Mouse (Mus musculus) limb, embryonic 11.5 days (tissue): Measurements from ENCODE around the gene Enho. TPM values are rescaled to one million over a fixed set of nuclear protein-coding genes. Genes with fewer than 3 reads are reported as not detected.
A peak's percentile ranks its signal among the peaks of the same experiment; 100 is the strongest.

Experiments
- ATAC-seq: fragments of 200-750 bp; cut with Nextera tagmentation; 2 replicates; pipeline ENCODE4 v1.8.0; 2017; ENCODE audit warnings: low read depth; ENCODE audit not compliant: insufficient number of reproducible peaks, low FRiP score, low TSS enrichment
- DNase-seq: peaks from one replicate; pipeline ENCODE4 v3.0.0-alpha.2; 2015; ENCODE audit warnings: low spot score
- H3K27ac ChIP-seq: fragments of 300-500 bp; sonication (generic); replicated peaks from 2 replicates; pipeline ENCODE4 v1.5.1; 2014; ENCODE audit warnings: low read depth, mild to moderate bottlenecking, low read length
- H3K27me3 ChIP-seq: fragments of 300-500 bp; sonication (generic); 2 replicates; pipeline ENCODE4 v1.6.1; 2014; ENCODE audit warnings: mild to moderate bottlenecking, low read length, mixed read lengths; ENCODE audit not compliant: control insufficient read depth, insufficient read depth
- H3K36me3 ChIP-seq: fragments of 300-500 bp; sonication (generic); 2 replicates; pipeline ENCODE4 v1.6.1; 2014; ENCODE audit warnings: mild to moderate bottlenecking, low read length, moderate library complexity, mixed read lengths; ENCODE audit not compliant: control insufficient read depth, insufficient read depth
- H3K4me1 ChIP-seq: fragments of 300-500 bp; sonication (generic); 2 replicates; pipeline ENCODE4 v1.6.1; 2014; ENCODE audit warnings: low read length, mixed read lengths; ENCODE audit not compliant: control insufficient read depth, insufficient read depth
- H3K4me2 ChIP-seq: fragments of 300-500 bp; sonication (generic); 2 replicates; pipeline ENCODE4 v1.6.1; 2014; ENCODE audit warnings: low read depth, mild to moderate bottlenecking, moderate library complexity; ENCODE audit not compliant: severe bottlenecking
- H3K4me3 ChIP-seq: fragments of 300-500 bp; sonication (generic); 2 replicates; pipeline ENCODE4 v1.5.1; 2014; ENCODE audit warnings: low read depth, low read length
- H3K9ac ChIP-seq: fragments of 300-500 bp; sonication (generic); 2 replicates; pipeline ENCODE4 v1.6.1; 2014; ENCODE audit warnings: mild to moderate bottlenecking, low read length
- H3K9me3 ChIP-seq: fragments of 300-500 bp; sonication (generic); 2 replicates; pipeline ENCODE4 v1.6.1; 2016; ENCODE audit warnings: low read length; ENCODE audit not compliant: control insufficient read depth
- WGBS: fragments of 180-500 bp; shearing (Covaris S2); extraction: QIAGEN DNeasy Blood & Tissue Kit; methylation state at CpG from one replicate; pipeline ENCODE4 v1.1.7; 2014; 5-methylcytosine and 5-hydroxymethylcytosine counted together
- polyA plus RNA-seq: library from polyadenylated mRNA; unstranded; fragments of >200 nt; fragmentation: Nextera tagmentation; extraction: Ambion mirVana; gene quantifications from 2 replicates; pipeline ENCODE4 v1.2.1, GENCODE M21; 2014

Enho gene
- polyA plus RNA-seq, 1 experiment from 2014 or later: 20.8 TPM

- Histone ChIP-seq H3K9ac (no peak overlapping the region), H3K4me1 (peaks cover 47% of the 10 kb centered on the region), H3K9me3 (no peaks in the 10 kb centered on the region), H3K4me3 (no peak overlapping the region), H3K27me3 (peaks cover 9% of the 10 kb centered on the region; the same call in 1 of the 2 replicates), H3K36me3 (no peaks in the 10 kb centered on the region; the same call in 1 of the 2 replicates), H3K27ac (no peak overlapping the region), H3K4me2 (no peak overlapping the region)
- ATAC-seq (no peak), DNase-seq (no peak)
- WGBS: 63% methylated on average over 8 of the region's 8 CpGs
These were observed 4.9 kb downstream of the Enho start for GRCm38 (mm10) chr4:41635224-41635623.

DNA sequence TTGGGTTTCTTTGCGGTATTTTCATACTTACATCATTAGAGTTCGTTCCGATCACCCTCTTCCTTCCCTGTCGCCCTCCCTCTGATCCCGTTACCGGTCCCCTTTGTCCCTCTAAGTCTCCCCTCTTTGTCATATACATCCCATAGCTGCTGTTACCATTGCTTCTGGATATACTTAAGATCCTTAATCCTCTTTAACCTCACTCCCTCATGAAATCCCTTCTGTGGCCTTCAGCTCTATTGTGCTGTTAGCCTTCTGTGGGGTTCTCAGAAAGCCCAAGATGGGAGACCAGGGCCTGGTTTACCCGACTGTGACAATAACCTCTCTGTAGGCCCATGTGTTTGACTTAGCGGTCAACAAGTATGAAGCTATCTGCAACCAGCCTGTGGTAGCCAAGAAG lies 5.5 kb downstream of the Enho start:
- Histone ChIP-seq H3K9ac (no peak overlapping the region), H3K27ac (no peak overlapping the region)

GRCm38 (mm10) chr4:41633001-41633400 lies 7.1 kb downstream of the Enho start:
- Histone ChIP-seq H3K27me3 (0 out of 2 replicates have a peak, but pooled peaks cover 4% of the 10 kb centered on the region), H3K9me3 (no peaks in the 10 kb centered on the region), H3K4me2 (no peak overlapping the region), H3K4me1 (peaks cover 62% of the 10 kb centered on the region), H3K36me3 (no peaks in the 10 kb centered on the region), H3K4me3 (no peak overlapping the region), H3K27ac (no peak overlapping the region), H3K9ac (no peak overlapping the region)
- ATAC-seq (no peak), DNase-seq (no peak)
- 66% methylated on average over 9 of the region's 9 CpGs for WGBS

More for the DNA sequence above, 5.5 kb downstream of the Enho start:
- no peaks in the 10 kb centered on the region; the same call in 1 of the 2 replicates for H3K36me3 ChIP-seq
- WGBS: 93% methylated on average over 8 of the region's 8 CpGs
- H3K27me3 ChIP-seq: peaks cover 9% of the 10 kb centered on the region; the same call in 1 of the 2 replicates
- no peak overlapping the region for H3K4me3 ChIP-seq
- H3K9me3 ChIP-seq: no peaks in the 10 kb centered on the region
- DNase-seq: no peak
- no peak for ATAC-seq
- H3K4me1 ChIP-seq: peaks cover 52% of the 10 kb centered on the region
- H3K4me2 ChIP-seq: no peak overlapping the region

- Histone ChIP-seq H3K9ac (no peak overlapping the region), H3K4me2 (no peak overlapping the region)
These were observed 8.7 kb downstream of the Enho start for GRCm38 (mm10) chr4:41631390-41631789.

GRCm38 (mm10) chr4:41630196-41630595 lies 9.9 kb downstream of the Enho start:
- ATAC-seq: no peak
- peaks cover 49% of the 10 kb centered on the region for H3K4me1 ChIP-seq

More at GRCm38 (mm10) chr4:41631390-41631789, 8.7 kb downstream of the Enho start:
- no peak overlapping the region for H3K4me3 ChIP-seq
- DNase-seq: peak; percentile 53
- H3K27ac ChIP-seq: no peak overlapping the region
- WGBS: 3% methylated on average over 11 of the region's 11 CpGs
- H3K4me1 ChIP-seq: peaks cover 60% of the 10 kb centered on the region
- H3K9me3 ChIP-seq: no peaks in the 10 kb centered on the region
- H3K27me3 ChIP-seq: 0 out of 2 replicates have a peak, but pooled peaks cover 4% of the 10 kb centered on the region
- H3K36me3 ChIP-seq: no peaks in the 10 kb centered on the region
- ATAC-seq: no peak

DNA sequence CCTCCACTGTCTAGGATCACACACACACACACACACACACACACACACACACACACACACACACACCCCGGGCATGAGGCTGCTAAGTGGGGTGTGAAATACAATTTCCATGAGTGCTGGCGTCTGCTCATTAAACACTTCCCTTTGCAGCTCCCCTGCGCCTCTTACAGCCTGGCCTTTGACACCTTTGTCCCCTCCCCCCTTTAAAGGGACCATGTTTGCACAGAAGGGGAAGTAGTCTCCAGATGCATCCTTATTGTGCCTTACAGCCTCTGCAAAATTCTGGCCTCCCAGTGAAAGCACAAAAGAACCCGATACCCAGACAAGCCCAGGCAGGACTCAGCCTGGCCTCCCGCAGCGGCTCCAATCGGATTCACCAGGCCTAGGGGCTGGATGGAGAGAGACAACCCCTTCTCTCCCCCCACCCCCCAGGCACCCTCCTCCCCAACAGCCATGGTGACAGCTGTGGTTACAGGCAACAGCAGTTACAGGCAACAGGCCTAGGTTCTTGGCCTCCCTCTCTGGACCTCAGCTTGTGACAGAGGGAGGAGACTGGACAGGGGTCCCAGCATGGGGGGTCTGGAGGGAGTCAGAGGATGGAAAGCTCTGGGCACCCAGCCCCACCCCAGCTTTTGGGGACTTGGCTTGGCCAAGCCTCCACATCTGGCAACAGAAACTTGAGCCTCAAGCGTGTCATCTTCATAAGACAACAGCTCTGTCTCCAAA lies 11.8 kb downstream of the Enho start:
- Histone ChIP-seq H3K4me1 (peaks cover 48% of the 10 kb centered on the region), H3K4me2 (peak overlapping the region; percentile 26), H3K36me3 (no peaks in the 10 kb centered on the region), H3K4me3 (no peak overlapping the region), H3K27ac (peak overlapping the region; percentile 74), H3K9ac (no peak overlapping the region; the same call in 1 of the 2 replicates), H3K27me3 (peaks cover 17% of the 10 kb centered on the region), H3K9me3 (no peaks in the 10 kb centered on the region)
- ATAC-seq (peak; percentile 81), DNase-seq (peak; percentile 74)
- WGBS: under 1% methylated on average over 8 of the region's 8 CpGs

More at GRCm38 (mm10) chr4:41630196-41630595, 9.9 kb downstream of the Enho start:
- Histone ChIP-seq H3K27ac (no peak overlapping the region), H3K9me3 (no peaks in the 10 kb centered on the region), H3K9ac (no peak overlapping the region), H3K27me3 (peaks cover 8% of the 10 kb centered on the region; the same call in 1 of the 2 replicates), H3K36me3 (no peaks in the 10 kb centered on the region), H3K4me2 (no peak overlapping the region), H3K4me3 (no peak overlapping the region)
- no peak for DNase-seq
- WGBS: 34% methylated on average over 6 of the region's 6 CpGs

GRCm38 (mm10) chr4:41622071-41622470 lies 18.1 kb downstream of the Enho start:
- no peak overlapping the region for H3K27ac ChIP-seq
- H3K4me3 ChIP-seq: no peak overlapping the region
- H3K9me3 ChIP-seq: no peaks in the 10 kb centered on the region
- DNase-seq (no peak), ATAC-seq (no peak)
- no peaks in the 10 kb centered on the region for H3K4me1 ChIP-seq
- no peaks in the 10 kb centered on the region for H3K36me3 ChIP-seq
- peaks cover 19% of the 10 kb centered on the region for H3K27me3 ChIP-seq
- 91% methylated on average over 14 of the region's 14 CpGs for WGBS
- H3K9ac ChIP-seq: no peak overlapping the region
- H3K4me2 ChIP-seq: no peak overlapping the region

GRCm38 (mm10) chr4:41618916-41619746 lies 21.0 kb downstream of the Enho start:
- DNase-seq: no peak
- Histone ChIP-seq H3K9me3 (no peaks in the 10 kb centered on the region), H3K27me3 (peaks cover 11% of the 10 kb centered on the region), H3K27ac (no peak overlapping the region), H3K36me3 (no peaks in the 10 kb centered on the region), H3K9ac (no peak overlapping the region), H3K4me1 (no peaks in the 10 kb centered on the region), H3K4me3 (no peak overlapping the region), H3K4me2 (no peak overlapping the region)
- no peak for ATAC-seq
- 40% methylated on average over 12 of the region's 12 CpGs for WGBS
